Mouse (Mus musculus): Measurements from ENCODE around the gene Pde1c. TPM values are rescaled to one million over a fixed set of nuclear protein-coding genes. Genes with fewer than 3 reads are reported as not detected.

Gene Pde1c
- polyA plus RNA-seq, 1 experiment = 10.7 TPM

DNA sequence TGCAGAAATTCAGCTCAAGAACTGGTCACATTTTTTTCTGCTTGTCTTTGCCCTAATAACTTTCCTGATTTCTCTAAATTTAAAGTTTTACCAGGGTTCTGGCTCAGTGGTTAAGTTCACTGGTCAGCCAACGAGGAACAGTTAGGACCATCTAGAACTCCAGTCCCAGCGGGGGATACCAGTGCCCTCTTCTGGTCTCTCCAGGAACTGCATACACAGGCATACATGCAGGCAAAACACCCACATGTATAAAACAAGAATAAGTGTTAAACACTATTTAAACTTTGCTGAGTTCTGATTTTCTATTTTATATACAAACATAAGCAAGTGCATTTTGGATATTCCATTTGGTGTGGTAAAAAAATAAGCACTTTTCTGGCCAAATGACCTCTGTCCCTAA is 543.4 kb downstream of the Pde1c start:
- DNase-seq (ENCODE audit: low read depth) = no peak
- TF ChIP-seq POLR2A (IDR thresholded peaks at IDR 0.05; ENCODE audit: borderline replicate concordance, extremely low read depth, insufficient read depth, insufficient read length, poor library complexity, severe bottlenecking) = no peak
- TF ChIP-seq CTCF (IDR thresholded peaks at IDR 0.05; ENCODE audit: borderline replicate concordance, extremely low read depth, insufficient read depth, insufficient read length) = peak; percentile 41; the same call in 1 of the 2 replicates

Other genes starting within 250 kb of the Pde1c start
- 67.5 and 76.0 TPM in 2 replicates for gene Lsm5, start 135.6 kb upstream of the Pde1c start, polyA plus RNA-seq (2012; rRNA removed)
- 30.3 and 34.6 TPM in 2 replicates for gene Avl9, start 145.8 kb upstream of the Pde1c start, polyA plus RNA-seq (2012; rRNA removed)
- gene Kbtbd2, start 228.7 kb upstream of the Pde1c start, polyA plus RNA-seq (2012; rRNA removed) = 30.6 and 33.3 TPM in 2 replicates

Measured in brain, embryonic 14.5 days (tissue).